Mouse (Mus musculus) kidney, postnatal 0 days (tissue): ENCODE measurements around the gene Cdyl. TPM values are rescaled to one million over a fixed set of nuclear protein-coding genes. Genes with fewer than 3 reads are reported as not detected.

Source experiments
- ATAC-seq: fragments of 200-750 bp; cut with Nextera tagmentation; replicated peaks from 2 replicates; pipeline ENCODE4 v1.8.0; 2017; ENCODE audit warnings: low read depth, moderate number of reproducible peaks, moderate TSS enrichment, moderate library complexity; ENCODE audit not compliant: low FRiP score
- DNase-seq: peaks from one replicate; pipeline ENCODE4 v3.0.0-alpha.2; 2016; ENCODE audit warnings: low spot score
- H3K27ac ChIP-seq: fragments of 300-500 bp; sonication (generic); 2 replicates; pipeline ENCODE4 v1.5.1; 2014; ENCODE audit warnings: mild to moderate bottlenecking
- H3K27me3 ChIP-seq: fragments of 300-500 bp; sonication (generic); 2 replicates; pipeline ENCODE4 v1.6.1; 2014; ENCODE audit warnings: low read length, mixed read lengths; ENCODE audit not compliant: insufficient read depth
- H3K36me3 ChIP-seq: fragments of 300-500 bp; sonication (generic); 2 replicates; pipeline ENCODE4 v1.6.1; 2014; ENCODE audit warnings: low read length, mixed read lengths; ENCODE audit not compliant: insufficient read depth
- H3K4me1 ChIP-seq: fragments of 300-500 bp; sonication (generic); replicated peaks from 2 replicates; pipeline ENCODE4 v1.6.1; 2014; ENCODE audit warnings: antibody characterized with exemption, low read length, mixed read lengths; ENCODE audit not compliant: insufficient read depth
- H3K4me2 ChIP-seq: fragments of 300-500 bp; sonication (generic); 2 replicates; pipeline ENCODE4 v1.6.1; 2014; ENCODE audit warnings: mild to moderate bottlenecking, low read length, moderate library complexity, mixed read lengths
- H3K4me3 ChIP-seq: fragments of 300-500 bp; sonication (generic); replicated peaks from 2 replicates; pipeline ENCODE4 v1.5.1; 2014; ENCODE audit warnings: low read depth, low read length
- H3K9ac ChIP-seq: fragments of 300-500 bp; sonication (generic); 2 replicates; pipeline ENCODE4 v1.6.1; 2014; ENCODE audit warnings: low read depth, low read length
- H3K9me3 ChIP-seq: fragments of 300-500 bp; sonication (generic); replicated peaks from 2 replicates; pipeline ENCODE4 v1.6.1; 2016; ENCODE audit warnings: low read length, inconsistent platforms, mixed read lengths
- CTCF ChIP-seq: IDR thresholded peaks from 2 replicates; pipeline ENCODE4 v1.5.1; 2016; ENCODE audit warnings: antibody characterized with exemption, low read depth, mild to moderate bottlenecking, moderate library complexity
- WGBS: fragments of 180-500 bp; shearing (Covaris S2); extraction: QIAGEN DNeasy Blood & Tissue Kit; methylation state at CpG from one replicate; pipeline ENCODE4 v1.1.7; 2014; 5-methylcytosine and 5-hydroxymethylcytosine counted together
- polyA plus RNA-seq: library from polyadenylated mRNA; unstranded; fragments of >200 nt; fragmentation: Nextera tagmentation; extraction: Ambion mirVana; gene quantifications from 2 replicates; pipeline ENCODE4 v1.2.1, GENCODE M21; 2015

Gene Cdyl
- polyA plus RNA-seq, 1 experiment from 2014 or later, result 10.2 TPM

GRCm38 (mm10) chr13:35749680-35750079, 90.0 kb downstream of the Cdyl start:
- WGBS, result 82% methylated on average over 5 of the region's 5 CpGs
- TF ChIP-seq CTCF, result no peak
- DNase-seq (no peak), ATAC-seq (no peak)
- H3K27ac ChIP-seq, result no peak overlapping the region
- H3K4me3 ChIP-seq, result no peak overlapping the region
- H3K9me3 ChIP-seq, result peaks cover 8% of the 10 kb centered on the region; the same call in 1 of the 2 replicates
- H3K9ac ChIP-seq, result no peak overlapping the region
- H3K4me1 ChIP-seq, result 0 out of 2 replicates have a peak, but pooled peaks cover 4% of the 10 kb centered on the region
- H3K27me3 ChIP-seq, result no peaks in the 10 kb centered on the region
- no peaks in the 10 kb centered on the region for H3K36me3 ChIP-seq
- H3K4me2 ChIP-seq, result no peak overlapping the region

GRCm38 (mm10) chr13:35752046-35752445, 92.4 kb downstream of the Cdyl start:
- Histone ChIP-seq H3K27ac (no peak overlapping the region), H3K9me3 (no peaks in the 10 kb centered on the region), H3K4me1 (0 out of 2 replicates have a peak, but pooled peaks cover 9% of the 10 kb centered on the region), H3K9ac (no peak overlapping the region), H3K4me2 (no peak overlapping the region), H3K36me3 (no peaks in the 10 kb centered on the region), H3K4me3 (no peak overlapping the region), H3K27me3 (no peaks in the 10 kb centered on the region)
- 89% methylated on average over 7 of the region's 7 CpGs for WGBS
- no peak for DNase-seq
- no peak for TF ChIP-seq CTCF
- no peak for ATAC-seq

DNA sequence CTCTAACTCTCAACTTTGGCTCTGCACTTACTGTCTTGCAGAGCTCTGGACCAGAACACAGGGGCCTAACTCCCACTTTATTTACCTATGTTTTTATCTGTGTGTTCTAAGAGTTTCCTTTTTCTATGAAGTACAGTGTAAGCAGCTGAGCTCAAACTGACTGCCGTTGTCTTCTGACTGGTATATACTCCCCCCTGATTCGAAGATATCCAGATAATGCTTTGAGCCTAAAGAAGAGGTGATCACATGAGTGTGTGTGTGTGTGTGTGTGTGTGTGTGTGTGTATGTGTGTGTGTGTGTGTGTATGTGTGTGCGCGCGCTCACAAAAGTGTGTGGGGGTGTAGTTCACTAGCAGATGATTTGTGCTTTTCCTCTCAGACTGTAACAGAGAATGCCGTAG, 95.4 kb downstream of the Cdyl start:
- H3K27ac ChIP-seq, result no peak overlapping the region
- H3K4me2 ChIP-seq, result no peak overlapping the region
- no peak for DNase-seq
- no peak overlapping the region for H3K4me3 ChIP-seq
- no peak for TF ChIP-seq CTCF
- no peak for ATAC-seq
- H3K9ac ChIP-seq, result no peak overlapping the region
- WGBS, result 66% methylated on average over 6 of the region's 6 CpGs
- no peaks in the 10 kb centered on the region for H3K9me3 ChIP-seq
- no peaks in the 10 kb centered on the region for H3K27me3 ChIP-seq
- 0 out of 2 replicates have a peak, but pooled peaks cover 9% of the 10 kb centered on the region for H3K4me1 ChIP-seq
- no peaks in the 10 kb centered on the region for H3K36me3 ChIP-seq

- H3K36me3 ChIP-seq, result no peaks in the 10 kb centered on the region
- H3K9me3 ChIP-seq, result no peaks in the 10 kb centered on the region
- H3K4me3 ChIP-seq, result no peak overlapping the region
- H3K27me3 ChIP-seq, result no peaks in the 10 kb centered on the region
- peak; percentile 54 for DNase-seq
- H3K4me2 ChIP-seq, result no peak overlapping the region
- no peak; the same call in 1 of the 2 replicates for ATAC-seq
- TF ChIP-seq CTCF, result no peak
- H3K27ac ChIP-seq, result no peak overlapping the region
- WGBS, result 28% methylated on average over 8 of the region's 8 CpGs
- no peak overlapping the region for H3K9ac ChIP-seq
- 0 out of 2 replicates have a peak, but pooled peaks cover 9% of the 10 kb centered on the region for H3K4me1 ChIP-seq
These were observed 96.1 kb downstream of the Cdyl start for GRCm38 (mm10) chr13:35755655-35756283.

GRCm38 (mm10) chr13:35756393-35757338, 97.0 kb downstream of the Cdyl start:
- Histone ChIP-seq H3K9ac (no peak overlapping the region), H3K4me1 (0 out of 2 replicates have a peak, but pooled peaks cover 9% of the 10 kb centered on the region), H3K4me2 (no peak overlapping the region), H3K27ac (no peak overlapping the region), H3K27me3 (no peaks in the 10 kb centered on the region), H3K9me3 (no peaks in the 10 kb centered on the region), H3K4me3 (no peak overlapping the region), H3K36me3 (no peaks in the 10 kb centered on the region)
- TF ChIP-seq CTCF, result no peak
- DNase-seq (no peak), ATAC-seq (no peak; the same call in 1 of the 2 replicates)
- 82% methylated on average over 21 of the region's 21 CpGs for WGBS

- H3K27me3 ChIP-seq, result no peaks in the 10 kb centered on the region
- no peak for DNase-seq
- H3K4me2 ChIP-seq, result no peak overlapping the region
- 88% methylated on average over 2 of the region's 2 CpGs for WGBS
- no peak overlapping the region for H3K9ac ChIP-seq
- H3K36me3 ChIP-seq, result no peaks in the 10 kb centered on the region
- H3K4me1 ChIP-seq, result peaks cover 5% of the 10 kb centered on the region
- H3K4me3 ChIP-seq, result no peak overlapping the region
- H3K27ac ChIP-seq, result no peak overlapping the region
- ATAC-seq, result no peak
- H3K9me3 ChIP-seq, result no peaks in the 10 kb centered on the region
- TF ChIP-seq CTCF, result no peak
These were observed 100.7 kb downstream of the Cdyl start for GRCm38 (mm10) chr13:35760372-35760771.
